Mouse (Mus musculus) liver, embryonic 13.5 days (tissue): Measurements from ENCODE around the gene Frmd4a. TPM values are rescaled to one million over a fixed set of nuclear protein-coding genes. Genes with fewer than 3 reads are reported as not detected.
"Not testable (repeated sequence)": the region's sequence is repeated elsewhere in the genome, so short reads cannot be mapped to it uniquely, and the experiment has no call there.

Experiments
- ATAC-seq: fragments of 200-750 bp; cut with Nextera tagmentation; 2 replicates; pipeline ENCODE4 v1.8.0; 2017; ENCODE audit warnings: low read depth, mild to moderate bottlenecking, moderate number of reproducible peaks, moderate library complexity
- DNase-seq: peaks from one replicate; pipeline ENCODE4 v3.0.0; 2022
- H3K27ac ChIP-seq: fragments of 300-500 bp; sonication (generic); 2 replicates; pipeline ENCODE4 v1.5.1; 2015; ENCODE audit warnings: moderate library complexity, mild to moderate bottlenecking, inconsistent platforms
- H3K27me3 ChIP-seq: fragments of 300-500 bp; sonication (generic); 2 replicates; pipeline ENCODE4 v1.6.1; 2015; ENCODE audit warnings: mild to moderate bottlenecking, inconsistent platforms
- H3K36me3 ChIP-seq: fragments of 300-500 bp; sonication (generic); 2 replicates; pipeline ENCODE4 v1.6.1; 2015; ENCODE audit warnings: mild to moderate bottlenecking, inconsistent platforms
- H3K4me1 ChIP-seq: fragments of 300-500 bp; sonication (generic); replicated peaks from 2 replicates; pipeline ENCODE4 v1.6.1; 2015; ENCODE audit warnings: inconsistent platforms
- H3K4me2 ChIP-seq: fragments of 300-500 bp; sonication (generic); 2 replicates; pipeline ENCODE4 v1.6.1; 2015; ENCODE audit warnings: inconsistent platforms, mild to moderate bottlenecking, moderate library complexity
- H3K4me3 ChIP-seq: fragments of 300-500 bp; sonication (generic); replicated peaks from 2 replicates; pipeline ENCODE4 v1.5.1; 2015; ENCODE audit warnings: mild to moderate bottlenecking, inconsistent platforms
- H3K9ac ChIP-seq: fragments of 300-500 bp; sonication (generic); 2 replicates; pipeline ENCODE4 v1.6.1; 2015; ENCODE audit warnings: mild to moderate bottlenecking, inconsistent platforms
- H3K9me3 ChIP-seq: fragments of 300-500 bp; sonication (generic); replicated peaks from 2 replicates; pipeline ENCODE4 v1.6.1; 2016; ENCODE audit warnings: inconsistent platforms
- WGBS: fragments of 180-500 bp; shearing (Covaris S2); methylation state at CpG from one replicate; pipeline ENCODE4 v1.1.7; 2015; ENCODE audit not compliant: insufficient replicate concordance; 5-methylcytosine and 5-hydroxymethylcytosine counted together
- polyA plus RNA-seq: library from polyadenylated mRNA; unstranded; fragments of >200 nt; fragmentation: Nextera tagmentation; extraction: Ambion mirVana; gene quantifications from 2 replicates; pipeline ENCODE4 v1.2.1, GENCODE M21; 2015

Gene Frmd4a
- polyA plus RNA-seq, 1 experiment from 2014 or later = 11.0 TPM

DNA sequence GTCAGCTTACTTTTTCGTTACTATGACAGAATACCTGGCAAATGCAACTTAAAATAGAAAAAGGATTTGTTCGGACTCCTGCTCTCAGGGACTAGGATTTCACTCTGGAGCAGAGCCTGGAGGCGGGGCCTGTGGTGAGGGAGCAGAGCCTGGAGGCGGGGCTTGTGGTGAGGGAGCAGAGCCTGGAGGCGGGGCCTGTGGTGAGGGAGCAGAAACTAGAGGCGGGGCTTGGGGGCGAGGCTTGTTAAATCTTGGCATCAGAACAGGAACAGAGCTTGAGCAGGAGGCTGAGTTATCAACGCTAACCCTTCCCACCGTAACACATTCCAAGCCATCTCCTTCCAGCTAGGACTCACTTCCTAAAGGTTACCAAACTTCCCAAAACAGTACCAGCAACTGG, 575.9 kb downstream of the Frmd4a start:
- Histone ChIP-seq H3K36me3 (peaks cover 99% of the 10 kb centered on the region), H3K27me3 (no peaks in the 10 kb centered on the region), H3K4me2 (no peak overlapping the region), H3K9ac (no peak overlapping the region), H3K4me1 (peaks cover 25% of the 10 kb centered on the region), H3K27ac (no peak overlapping the region; the same call in 1 of the 2 replicates), H3K4me3 (no peak overlapping the region), H3K9me3 (no peaks in the 10 kb centered on the region)
- peak; percentile 55 for DNase-seq
- ATAC-seq = peak; percentile 78
- 15% methylated on average over 9 of the region's 9 CpGs for WGBS

DNA sequence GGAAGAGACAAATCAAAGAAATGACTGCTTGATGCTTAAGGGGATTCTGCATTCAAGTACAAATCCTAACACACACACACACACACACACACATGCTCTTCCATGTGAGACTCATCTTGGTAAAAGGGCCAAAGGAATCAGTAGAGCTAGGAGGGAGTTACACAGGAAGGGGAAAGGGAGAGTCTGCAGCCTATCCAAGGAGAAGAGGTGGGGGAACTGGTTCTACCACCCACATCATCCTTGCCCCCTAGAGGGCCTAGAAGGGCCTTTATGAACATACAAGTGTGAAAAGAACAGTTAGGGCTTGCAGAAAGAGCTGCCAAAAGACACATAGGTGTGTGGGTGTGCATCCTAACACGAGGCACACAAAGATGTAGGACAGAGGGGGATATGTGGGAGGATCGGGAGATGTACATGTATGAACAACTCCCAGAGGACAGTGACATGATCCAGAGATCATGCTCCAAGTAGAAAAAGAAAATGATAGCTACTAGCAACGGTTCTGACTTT, 576.4 kb downstream of the Frmd4a start:
- DNase-seq (no peak), ATAC-seq (no peak)
- H3K27ac ChIP-seq = no peak overlapping the region
- 86% methylated on average over 3 of the region's 3 CpGs for WGBS
- H3K36me3 ChIP-seq = peaks cover 99% of the 10 kb centered on the region
- H3K4me3 ChIP-seq = no peak overlapping the region
- H3K4me2 ChIP-seq = no peak overlapping the region
- no peak overlapping the region for H3K9ac ChIP-seq
- peaks cover 25% of the 10 kb centered on the region for H3K4me1 ChIP-seq
- no peaks in the 10 kb centered on the region for H3K9me3 ChIP-seq
- H3K27me3 ChIP-seq = no peaks in the 10 kb centered on the region

DNA sequence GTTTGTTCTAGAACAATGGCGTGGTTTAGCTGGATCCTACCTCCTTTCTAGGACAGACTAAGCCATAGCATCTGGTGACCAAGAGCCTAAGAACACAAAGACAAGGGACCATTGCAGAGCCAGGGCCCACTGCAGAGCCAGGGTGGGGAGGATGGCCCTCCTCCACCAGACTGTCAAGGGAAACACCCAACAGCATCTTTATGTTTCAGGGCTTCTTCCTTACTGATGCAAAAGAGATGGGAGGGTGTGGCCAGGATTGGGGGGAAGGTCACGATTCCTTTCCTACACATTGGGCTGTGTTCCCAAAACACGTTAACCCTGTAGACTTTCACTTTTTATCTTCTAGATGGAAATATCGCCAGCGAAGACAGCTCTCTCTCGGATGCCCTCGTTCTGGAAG, 579.5 kb downstream of the Frmd4a start:
- Histone ChIP-seq H3K9me3 (no peaks in the 10 kb centered on the region), H3K4me2 (no peak overlapping the region), H3K9ac (no peak overlapping the region), H3K4me1 (peaks cover 15% of the 10 kb centered on the region), H3K27ac (no peak overlapping the region), H3K27me3 (no peaks in the 10 kb centered on the region), H3K36me3 (peaks cover 100% of the 10 kb centered on the region), H3K4me3 (no peak overlapping the region)
- no peak for DNase-seq
- 89% methylated on average over 7 of the region's 7 CpGs for WGBS
- ATAC-seq = no peak

DNA sequence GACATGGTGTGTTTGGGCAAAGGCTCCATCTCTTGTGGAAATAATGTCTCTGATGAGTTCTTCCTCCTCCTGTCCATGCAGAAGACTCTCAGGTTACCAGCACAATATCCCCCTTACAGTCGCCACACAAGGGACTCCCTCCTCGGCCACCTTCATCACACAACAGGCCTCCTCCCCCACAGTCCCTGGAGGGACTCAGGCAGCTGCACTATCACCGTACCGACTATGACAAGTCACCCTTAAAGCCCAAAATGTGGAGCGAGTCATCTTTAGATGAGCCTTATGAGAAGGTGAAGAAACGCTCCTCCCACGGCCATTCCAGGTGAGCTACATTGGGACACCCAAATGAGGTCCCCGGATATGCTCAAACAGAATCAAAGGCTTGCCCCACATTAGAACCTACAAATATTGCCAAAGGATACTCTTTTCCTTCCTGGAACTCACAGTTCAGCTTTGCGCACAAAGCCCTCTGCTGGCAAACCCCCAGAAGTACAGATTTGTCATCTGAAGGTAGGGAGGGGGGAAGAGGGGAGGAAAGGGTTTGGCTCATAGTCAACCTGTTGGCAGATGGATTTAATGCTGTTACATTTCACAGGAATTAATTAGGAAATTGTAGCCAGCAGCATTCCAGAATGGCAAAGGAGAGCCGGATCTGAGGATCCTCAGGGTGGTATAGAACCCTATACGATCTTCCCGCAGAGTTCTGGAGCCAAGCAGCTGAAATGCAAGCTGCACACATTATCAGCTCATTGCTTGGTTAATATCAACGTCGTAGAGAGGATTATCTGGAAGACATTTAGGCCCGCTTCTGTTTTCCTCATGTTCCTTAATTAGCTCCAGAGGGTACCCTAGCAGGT, 583.7 kb downstream of the Frmd4a start:
- DNase-seq (no peak), ATAC-seq (0 out of 2 replicates have a peak, but pooled peaks have one; percentile 29)
- H3K9me3 ChIP-seq = no peaks in the 10 kb centered on the region
- no peaks in the 10 kb centered on the region for H3K4me1 ChIP-seq
- WGBS = 64% methylated on average over 15 of the region's 15 CpGs
- no peak overlapping the region for H3K9ac ChIP-seq
- peaks cover 99% of the 10 kb centered on the region for H3K36me3 ChIP-seq
- no peak overlapping the region for H3K4me3 ChIP-seq
- H3K4me2 ChIP-seq = no peak overlapping the region
- no peaks in the 10 kb centered on the region for H3K27me3 ChIP-seq
- no peak overlapping the region for H3K27ac ChIP-seq

DNA sequence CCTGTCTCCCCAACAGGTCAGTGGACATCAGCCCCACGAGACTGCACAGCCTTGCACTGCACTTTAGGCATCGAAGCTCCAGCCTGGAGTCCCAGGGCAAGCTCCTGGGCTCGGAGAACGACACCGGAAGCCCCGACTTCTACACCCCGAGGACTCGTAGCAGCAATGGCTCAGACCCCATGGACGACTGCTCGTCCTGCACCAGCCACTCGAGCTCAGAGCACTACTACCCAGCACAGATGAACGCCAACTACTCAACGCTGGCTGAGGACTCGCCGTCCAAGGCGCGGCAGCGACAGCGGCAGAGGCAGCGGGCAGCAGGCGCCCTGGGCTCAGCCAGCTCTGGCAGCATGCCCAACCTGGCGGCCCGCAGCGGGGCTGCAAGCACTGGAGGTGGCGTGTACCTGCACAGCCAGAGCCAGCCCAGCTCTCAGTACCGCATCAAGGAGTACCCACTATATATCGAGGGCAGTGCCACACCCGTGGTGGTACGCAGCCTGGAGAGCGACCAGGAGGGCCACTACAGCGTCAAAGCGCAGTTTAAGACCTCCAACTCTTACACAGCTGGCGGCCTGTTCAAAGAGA, 585.9 kb downstream of the Frmd4a start:
- Histone ChIP-seq H3K4me1 (no peaks in the 10 kb centered on the region), H3K9ac (no peak overlapping the region), H3K9me3 (no peaks in the 10 kb centered on the region), H3K36me3 (peaks cover 99% of the 10 kb centered on the region), H3K4me2 (no peak overlapping the region), H3K27ac (no peak overlapping the region), H3K4me3 (no peak overlapping the region), H3K27me3 (no peaks in the 10 kb centered on the region)
- ATAC-seq = peak; percentile 21; the same call in 1 of the 2 replicates
- DNase-seq = no peak
- WGBS = 91% methylated on average over 33 of the region's 33 CpGs

DNA sequence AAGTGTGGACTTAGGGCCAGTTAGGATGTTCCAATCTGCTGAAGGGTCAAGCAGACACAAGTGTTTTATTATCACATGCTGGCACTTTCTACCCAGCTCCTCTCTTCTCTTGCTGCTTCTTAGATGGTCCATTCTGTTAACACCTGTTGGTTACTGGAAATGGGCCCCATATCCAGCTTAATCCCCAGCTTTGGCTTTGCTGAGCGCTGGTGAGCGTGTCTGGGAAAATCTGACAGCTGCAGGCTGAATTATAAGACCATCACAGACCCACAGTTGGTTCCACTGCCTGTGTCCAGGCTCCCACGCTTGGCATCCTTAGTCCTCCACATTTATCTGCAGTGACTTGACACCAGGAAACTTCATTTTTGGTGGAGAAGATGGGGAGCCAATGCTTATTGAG, 589.0 kb downstream of the Frmd4a start:
- Histone ChIP-seq H3K4me3 (no peak overlapping the region), H3K27ac (no peak overlapping the region), H3K9ac (no peak overlapping the region), H3K4me2 (no peak overlapping the region), H3K9me3 (no peaks in the 10 kb centered on the region), H3K36me3 (peaks cover 99% of the 10 kb centered on the region), H3K27me3 (no peaks in the 10 kb centered on the region), H3K4me1 (no peaks in the 10 kb centered on the region)
- DNase-seq = no peak
- WGBS = 95% methylated on average over 3 of the region's 3 CpGs
- ATAC-seq = no peak

DNA sequence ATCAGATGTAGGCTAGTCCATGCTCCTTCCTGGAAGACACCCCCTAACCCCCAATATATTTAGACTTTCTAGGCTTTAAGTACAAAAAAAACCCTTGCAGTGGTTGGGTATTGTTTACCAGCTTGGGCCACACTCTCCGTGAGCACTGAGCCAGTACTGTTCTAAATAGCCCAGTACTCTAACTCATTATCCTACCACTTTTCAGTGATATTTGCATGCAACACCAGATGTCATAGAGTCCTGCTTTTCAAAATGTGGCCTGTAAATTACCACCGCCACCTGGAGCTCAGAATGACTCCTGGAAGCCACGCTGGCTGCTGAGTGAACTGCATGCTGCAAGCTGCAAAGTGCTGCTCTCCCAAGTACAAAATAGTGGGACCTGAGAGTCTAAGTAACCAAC, 590.7 kb downstream of the Frmd4a start:
- 92% methylated on average over 3 of the region's 3 CpGs for WGBS
- H3K9ac ChIP-seq = no peak overlapping the region
- no peak for ATAC-seq
- H3K27ac ChIP-seq = no peak overlapping the region
- DNase-seq = no peak
- H3K36me3 ChIP-seq = peaks cover 99% of the 10 kb centered on the region
- no peaks in the 10 kb centered on the region for H3K9me3 ChIP-seq
- H3K4me2 ChIP-seq = no peak overlapping the region
- H3K4me3 ChIP-seq = no peak overlapping the region
- H3K27me3 ChIP-seq = no peaks in the 10 kb centered on the region
- H3K4me1 ChIP-seq = no peaks in the 10 kb centered on the region

DNA sequence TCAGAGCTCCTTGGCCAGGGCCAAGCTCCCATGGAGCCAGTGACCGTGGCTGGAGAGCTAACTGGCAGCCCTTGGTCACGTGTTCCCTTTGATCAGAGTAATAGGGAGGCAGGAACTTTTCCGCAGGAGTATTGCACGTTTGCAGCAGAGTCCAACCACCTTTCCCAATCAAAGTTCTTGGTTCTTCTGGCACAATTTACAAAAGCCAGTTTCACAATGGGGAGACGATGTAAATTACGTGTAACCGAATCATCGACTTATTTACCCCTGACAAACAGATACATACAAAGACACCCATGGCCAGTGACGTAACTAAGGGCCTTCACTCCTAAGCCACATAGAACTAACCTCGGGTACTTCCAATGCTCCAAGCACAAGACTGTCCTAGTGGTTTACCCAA, 591.9 kb downstream of the Frmd4a start:
- no peaks in the 10 kb centered on the region for H3K4me1 ChIP-seq

DNA sequence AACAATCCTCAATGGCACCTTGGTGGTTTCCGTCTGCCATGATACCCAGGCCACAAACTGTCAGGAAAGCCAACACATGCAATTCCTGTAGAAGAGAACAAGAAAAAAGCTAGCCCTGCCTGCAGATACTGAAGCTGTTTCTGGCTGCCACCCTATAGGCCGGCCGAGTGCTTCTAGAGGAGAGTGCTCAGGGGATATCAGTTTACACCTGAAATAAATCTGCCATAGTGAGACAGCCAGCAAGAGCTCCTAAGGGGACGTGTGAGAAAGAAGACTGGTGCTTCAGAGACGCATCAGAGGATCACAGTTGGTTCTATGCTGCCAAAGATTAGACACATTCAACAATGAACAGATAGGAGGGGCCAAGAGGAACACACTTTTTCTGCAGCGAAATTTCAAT, 593.8 kb downstream of the Frmd4a start:
- H3K9ac ChIP-seq = no peak overlapping the region
- 86% methylated on average over 6 of the region's 6 CpGs for WGBS
- no peaks in the 10 kb centered on the region for H3K9me3 ChIP-seq
- H3K27ac ChIP-seq = no peak overlapping the region
- H3K27me3 ChIP-seq = no peaks in the 10 kb centered on the region
- H3K4me2 ChIP-seq = no peak overlapping the region
- DNase-seq (no peak), ATAC-seq (no peak)
- H3K4me3 ChIP-seq = no peak overlapping the region
- peaks cover 81% of the 10 kb centered on the region for H3K36me3 ChIP-seq
- H3K4me1 ChIP-seq = no peaks in the 10 kb centered on the region

More for the DNA sequence above, 591.9 kb downstream of the Frmd4a start:
- Histone ChIP-seq H3K4me3 (no peak overlapping the region), H3K9ac (no peak overlapping the region), H3K4me2 (no peak overlapping the region), H3K27me3 (no peaks in the 10 kb centered on the region), H3K9me3 (no peaks in the 10 kb centered on the region), H3K36me3 (peaks cover 97% of the 10 kb centered on the region), H3K27ac (no peak overlapping the region)
- 88% methylated on average over 10 of the region's 10 CpGs for WGBS
- DNase-seq = no peak
- no peak for ATAC-seq

DNA sequence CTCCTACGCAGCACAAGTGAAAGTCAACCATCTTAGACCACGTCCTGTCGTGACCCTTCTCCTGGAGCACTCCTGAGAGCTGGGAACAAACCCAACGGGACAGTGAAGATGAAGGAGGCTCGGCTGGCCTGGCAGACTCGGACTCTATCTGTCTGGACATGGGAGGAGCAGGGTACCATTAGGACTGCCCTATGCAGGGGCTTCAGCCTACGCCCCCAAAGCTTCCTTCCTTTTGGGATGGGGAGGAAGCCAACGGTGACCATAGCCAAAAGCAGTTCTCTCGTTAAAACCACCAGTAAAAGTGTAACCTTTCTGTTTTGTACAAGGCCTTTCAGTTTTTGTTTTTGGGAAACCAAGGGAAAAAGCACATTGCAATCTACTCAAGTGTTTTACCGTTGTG, 594.2 kb downstream of the Frmd4a start:
- Histone ChIP-seq H3K36me3 (peaks cover 77% of the 10 kb centered on the region), H3K4me1 (no peaks in the 10 kb centered on the region), H3K4me2 (no peak overlapping the region), H3K27me3 (no peaks in the 10 kb centered on the region), H3K9ac (no peak overlapping the region), H3K4me3 (no peak overlapping the region), H3K27ac (no peak overlapping the region), H3K9me3 (no peaks in the 10 kb centered on the region)
- DNase-seq = no peak
- WGBS = 91% methylated on average over 10 of the region's 10 CpGs
- ATAC-seq = no peak

DNA sequence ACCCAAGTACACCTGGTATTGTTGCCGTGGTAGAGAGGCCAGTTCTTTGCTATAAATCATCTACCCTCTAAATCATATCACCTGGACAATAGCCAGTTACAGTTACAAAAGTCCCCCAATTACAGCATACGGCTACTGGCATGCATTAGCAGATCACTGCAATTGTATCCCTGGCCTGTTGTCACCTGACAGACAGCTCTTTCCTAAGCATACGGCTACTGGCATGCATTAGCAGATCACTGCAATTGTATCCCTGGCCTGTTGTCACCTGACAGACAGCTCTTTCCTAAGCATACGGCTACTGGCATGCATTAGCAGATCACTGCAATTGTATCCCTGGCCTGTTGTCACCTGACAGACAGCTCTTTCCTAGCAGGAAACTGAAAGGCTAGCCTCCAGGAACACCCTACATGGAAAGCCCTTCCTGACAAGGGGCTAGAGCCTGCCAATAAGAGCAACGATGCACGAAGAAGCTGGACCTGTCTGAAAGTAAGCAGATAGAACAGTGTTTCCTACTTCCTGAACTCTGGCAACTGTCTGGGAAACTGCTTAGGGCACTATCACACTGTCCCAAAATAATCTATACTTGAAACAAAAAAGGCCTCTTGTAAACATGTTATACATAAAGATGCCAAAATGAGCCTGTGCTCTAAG, 596.9 kb downstream of the Frmd4a start:
- 78% methylated on average over 6 of the region's 6 CpGs for WGBS
- peak; percentile 26; the same call in 1 of the 2 replicates for ATAC-seq
- not testable (repeated sequence) for H3K27ac ChIP-seq, DNase-seq, H3K27me3 ChIP-seq, H3K9me3 ChIP-seq, H3K4me2 ChIP-seq, H3K4me3 ChIP-seq, H3K9ac ChIP-seq, H3K4me1 ChIP-seq
- H3K36me3 ChIP-seq = peaks cover 50% of the 10 kb centered on the region
